Mouse (Mus musculus) spleen, postnatal 10 days (tissue): ENCODE measurements around the gene Dnase1l3.
A peak's percentile ranks its signal among the peaks of the same experiment; 100 is the strongest.

ENCODE experiments used
- DNase-seq, 2 experiments: peaks; one replicate each; pipeline ENCODE4 v3.0.0; 2021 to 2022; ENCODE audit warnings: low spot score in 2 of 2

The Dnase1l3 gene

GRCm38 (mm10) chr14:7977471-7977870 is 16.9 kb downstream of the Dnase1l3 start:
- DNase-seq: no peak

- DNase-seq: no peak
These were observed 19.2 kb downstream of the Dnase1l3 start for GRCm38 (mm10) chr14:7975177-7975576.

- no peak for DNase-seq
These were observed 19.7 kb downstream of the Dnase1l3 start for GRCm38 (mm10) chr14:7974643-7975042.

- DNase-seq: no peak
These were observed 22.4 kb downstream of the Dnase1l3 start for GRCm38 (mm10) chr14:7971889-7972493.

- peak; percentile 26 to 65 for DNase-seq
These were observed 30.0 kb downstream of the Dnase1l3 start for GRCm38 (mm10) chr14:7964219-7964889.

GRCm38 (mm10) chr14:7963160-7963559 is 31.2 kb downstream of the Dnase1l3 start:
- no peak for DNase-seq

- DNase-seq: no peak
These were observed 31.7 kb downstream of the Dnase1l3 start for GRCm38 (mm10) chr14:7962626-7963025.

- DNase-seq: no peak
These were observed 32.7 kb downstream of the Dnase1l3 start for GRCm38 (mm10) chr14:7961714-7962113.

- no peak for DNase-seq
These were observed 33.8 kb downstream of the Dnase1l3 start for GRCm38 (mm10) chr14:7960616-7961015.

- DNase-seq: no peak
These were observed 37.3 kb downstream of the Dnase1l3 start, which contains the start of gene Gm45521 for GRCm38 (mm10) chr14:7957049-7957448. TSS of gene Gm45521 (plus strand) at chr14:7957288.

GRCm38 (mm10) chr14:7956427-7956826 is 37.9 kb downstream of the Dnase1l3 start:
- DNase-seq: no peak

- no peak for DNase-seq
These were observed 40.3 kb downstream of the Dnase1l3 start for GRCm38 (mm10) chr14:7954071-7954471.

- no peak for DNase-seq
These were observed 41.6 kb downstream of the Dnase1l3 start for GRCm38 (mm10) chr14:7952610-7953254.

- DNase-seq: no peak
These were observed 43.1 kb downstream of the Dnase1l3 start for GRCm38 (mm10) chr14:7951234-7951633.

- no peak for DNase-seq
These were observed 49.1 kb downstream of the Dnase1l3 start for GRCm38 (mm10) chr14:7945261-7945660.

- DNase-seq: peak in 1 of 2 experiments; percentile 35
These were observed 49.9 kb downstream of the Dnase1l3 start for GRCm38 (mm10) chr14:7944349-7945039.

GRCm38 (mm10) chr14:7943801-7944135 is 50.6 kb downstream of the Dnase1l3 start:
- DNase-seq: no peak

GRCm38 (mm10) chr14:7943101-7943800 is 51.1 kb downstream of the Dnase1l3 start:
- DNase-seq: no peak

- DNase-seq: no peak
These were observed 53.0 kb downstream of the Dnase1l3 start for GRCm38 (mm10) chr14:7941413-7941812.

- no peak for DNase-seq
These were observed 55.3 kb downstream of the Dnase1l3 start for GRCm38 (mm10) chr14:7938809-7939784.
